Mouse (Mus musculus): ENCODE measurements around the gene Entpd1.

DNA sequence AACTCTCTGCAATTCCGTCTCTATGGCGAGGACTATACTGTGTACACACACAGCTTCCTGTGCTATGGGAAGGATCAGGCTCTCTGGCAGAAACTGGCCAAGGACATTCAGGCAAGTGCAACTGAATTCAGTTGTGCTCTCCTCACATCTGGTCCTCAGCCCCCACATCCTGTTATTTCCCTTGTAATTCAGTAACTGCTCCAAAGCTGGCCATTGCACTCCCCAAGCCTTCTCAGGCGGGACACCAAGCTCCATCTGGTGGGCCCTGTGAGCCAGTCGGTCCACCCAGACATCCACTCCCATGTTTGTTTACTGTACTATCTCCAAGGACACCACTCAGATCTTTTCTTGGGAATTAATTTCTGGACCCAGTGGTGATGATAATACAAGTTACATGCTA lies 114.0 kb downstream of the Entpd1 start:
- TF ChIP-seq CTCF (conservative IDR thresholded peaks at IDR 0.05; ENCODE audit: insufficient read depth, insufficient read length, low read depth, low read length) (no peak), POLR2A (IDR thresholded peaks at IDR 0.05; ENCODE audit: low read depth, low read length) (no peak)

All from kidney, adult 2 months (tissue).